Mouse (Mus musculus) brain, embryonic 14.5 days (tissue): Measurements from ENCODE around the gene Hnf1b. TPM values are rescaled to one million over a fixed set of nuclear protein-coding genes. Genes with fewer than 3 reads are reported as not detected.

Experiments used
- DNase-seq: peaks from one replicate; pipeline ENCODE4 v3.0.0-alpha.2; 2011; ENCODE audit warnings: low read depth
- CTCF ChIP-seq: fragments of 200-500 bp; IDR thresholded peaks from 2 replicates; pipeline ENCODE4 v1.5.1; 2012; ENCODE audit warnings: inconsistent platforms, mild to moderate bottlenecking, moderate library complexity, borderline replicate concordance; ENCODE audit not compliant: insufficient read depth, insufficient read length; ENCODE audit errors: extremely low read depth
- POLR2A ChIP-seq: fragments of 200-500 bp; IDR thresholded peaks from 2 replicates; pipeline ENCODE4 v1.6.1; 2012; ENCODE audit warnings: mild to moderate bottlenecking, inconsistent platforms, borderline replicate concordance; ENCODE audit not compliant: poor library complexity, insufficient read depth, insufficient read length, severe bottlenecking; ENCODE audit errors: extremely low read depth
- polyA plus RNA-seq: library from polyadenylated mRNA; depleted of rRNA; stranded (reverse); fragments of >200 nt; gene quantifications from 2 replicates; pipeline ENCODE4 v1.2.3, GENCODE M21; 2012

Hnf1b gene
- polyA plus RNA-seq, 1 experiment: 0.19 TPM

- DNase-seq: peak; percentile 28
- TF ChIP-seq CTCF (no peak), POLR2A (no peak)
Measured at GRCm38 (mm10) chr11:83867571-83867970, 17.7 kb downstream of the Hnf1b start.

DNA sequence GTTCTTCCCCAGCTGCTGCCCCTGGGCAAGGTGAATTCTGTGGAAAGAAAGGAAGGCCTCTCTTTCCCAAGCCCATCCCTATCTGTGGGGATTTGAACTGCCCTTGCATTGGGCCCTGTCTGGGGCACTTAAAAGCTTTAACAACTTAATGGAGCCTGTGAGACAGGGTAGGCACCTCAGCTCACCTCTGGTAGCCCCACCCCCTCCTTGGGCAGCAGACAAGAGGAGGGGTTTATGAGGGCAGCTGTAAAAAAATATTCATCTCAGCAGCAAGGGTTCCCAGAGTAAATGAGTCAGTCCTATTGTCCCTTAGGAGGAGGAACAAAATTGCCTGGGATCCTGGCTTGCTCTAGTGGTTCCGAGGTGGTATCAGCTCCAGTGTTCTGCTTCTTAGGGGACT, 19.3 kb downstream of the Hnf1b start:
- DNase-seq: no peak
- TF ChIP-seq CTCF (no peak), POLR2A (no peak)

GRCm38 (mm10) chr11:83869686-83870085, 19.8 kb downstream of the Hnf1b start:
- TF ChIP-seq POLR2A (no peak), CTCF (no peak)

DNA sequence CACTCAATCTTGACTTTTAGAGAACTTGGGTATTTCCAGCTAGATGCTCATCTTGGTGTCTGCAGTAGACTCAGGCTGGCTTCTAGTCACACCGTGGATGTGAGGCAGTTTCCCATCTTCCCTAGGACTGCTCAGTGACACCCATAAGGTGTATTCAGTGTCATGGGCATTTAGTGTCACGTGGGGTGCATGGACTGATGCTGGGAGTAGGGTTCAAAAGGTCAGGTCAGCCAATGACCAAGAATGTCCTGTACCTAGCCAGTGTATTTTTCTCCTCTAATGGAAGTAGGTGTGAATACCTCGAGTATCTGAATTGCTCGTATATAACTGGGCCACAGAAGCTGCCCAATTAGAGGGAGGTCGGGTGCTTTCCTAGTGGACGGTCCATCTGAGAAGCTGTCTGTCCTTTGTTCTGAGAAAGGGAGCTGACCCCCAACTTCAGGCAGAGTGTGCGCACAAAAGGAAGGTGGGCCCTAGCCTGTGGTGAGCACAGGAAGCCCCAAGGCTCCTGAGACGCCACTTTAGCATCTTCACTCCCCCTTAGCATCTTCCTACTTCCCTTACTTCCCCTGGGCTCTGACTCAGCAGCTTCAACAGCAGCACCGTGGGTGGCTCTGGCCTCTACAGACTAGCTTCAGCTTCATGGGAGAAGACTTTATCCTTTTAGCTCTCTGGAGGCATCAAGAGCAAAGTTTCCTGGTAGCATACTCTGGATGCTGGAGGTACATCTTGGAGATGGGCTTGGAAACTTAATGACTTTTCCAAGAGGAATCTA, 22.1 kb downstream of the Hnf1b start:
- TF ChIP-seq POLR2A (no peak), CTCF (no peak)
- DNase-seq: no peak

More at GRCm38 (mm10) chr11:83869686-83870085, 19.8 kb downstream of the Hnf1b start:
- no peak for DNase-seq

DNA sequence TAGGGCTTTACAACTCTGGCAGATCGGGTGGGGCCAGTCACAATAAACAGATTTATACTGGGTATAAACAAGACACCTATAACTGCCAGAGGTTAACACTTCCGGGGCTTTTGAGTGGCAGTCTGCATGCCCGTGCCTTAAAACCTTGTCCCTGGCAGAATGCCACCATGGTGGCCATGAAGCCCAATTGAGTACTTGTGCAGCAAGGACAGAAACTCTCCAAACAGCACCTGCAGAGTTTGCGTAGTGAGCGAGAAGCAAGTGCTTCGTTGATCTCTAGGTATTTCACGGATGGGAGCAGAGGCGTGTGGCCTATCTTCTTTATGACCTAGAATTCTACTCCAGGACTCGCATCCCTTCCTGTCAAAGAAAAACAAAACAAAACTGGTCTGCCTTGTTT, 23.6 kb downstream of the Hnf1b start:
- no peak for TF ChIP-seq CTCF
- no peak for TF ChIP-seq POLR2A
- no peak for DNase-seq

GRCm38 (mm10) chr11:83876630-83877029, 26.8 kb downstream of the Hnf1b start:
- TF ChIP-seq CTCF (no peak), POLR2A (no peak)
- no peak for DNase-seq

DNA sequence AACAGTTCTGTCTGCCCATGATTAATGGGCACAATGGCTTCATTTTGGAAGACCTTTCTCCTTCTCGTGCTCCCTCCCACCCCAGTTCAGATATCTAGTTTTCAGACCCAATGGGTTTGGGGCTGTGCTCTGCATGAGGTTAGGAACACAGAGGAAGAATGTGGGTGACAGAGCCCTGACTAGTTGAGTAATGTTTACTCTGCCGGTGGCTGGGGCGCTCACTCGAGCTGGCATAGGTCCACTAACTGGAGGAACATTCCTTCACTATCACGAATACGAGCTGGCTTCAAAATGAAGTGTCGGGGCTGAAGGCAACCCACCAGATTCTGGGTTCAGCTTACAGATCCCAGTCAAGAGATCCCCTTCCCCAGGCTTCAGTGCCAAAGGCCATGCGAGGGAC, 27.9 kb downstream of the Hnf1b start:
- no peak for DNase-seq
- TF ChIP-seq CTCF (no peak), POLR2A (no peak)

GRCm38 (mm10) chr11:83878417-83878952, 28.6 kb downstream of the Hnf1b start:
- DNase-seq: no peak
- TF ChIP-seq CTCF (no peak), POLR2A (no peak)

DNA sequence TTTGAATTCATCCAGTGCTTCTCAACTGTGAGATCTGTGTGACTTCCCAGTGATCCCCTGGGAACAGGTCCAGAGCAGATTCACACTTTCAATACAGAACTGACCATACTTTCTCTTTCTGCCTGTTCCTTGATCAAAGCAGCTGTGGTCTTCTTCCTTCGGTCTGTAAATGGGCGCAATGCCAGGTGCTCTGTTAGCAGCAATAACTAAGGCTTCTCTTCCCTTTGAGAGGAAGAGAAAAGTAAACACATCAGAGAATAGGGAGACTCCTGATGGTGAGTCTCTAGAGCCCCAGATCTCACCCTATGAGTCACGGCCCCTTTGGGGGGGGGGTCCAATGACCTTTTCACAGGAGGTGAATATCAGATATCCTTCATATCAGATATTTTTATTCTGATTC, 29.3 kb downstream of the Hnf1b start:
- peak; percentile 11 for DNase-seq
- TF ChIP-seq POLR2A: no peak
- no peak for TF ChIP-seq CTCF

GRCm38 (mm10) chr11:83881438-83881837, 31.6 kb downstream of the Hnf1b start:
- TF ChIP-seq CTCF (no peak), POLR2A (no peak)
- DNase-seq: no peak

- TF ChIP-seq POLR2A (no peak), CTCF (no peak)
- DNase-seq: peak; percentile 59
Measured at GRCm38 (mm10) chr11:83882552-83882951, 32.7 kb downstream of the Hnf1b start.

DNA sequence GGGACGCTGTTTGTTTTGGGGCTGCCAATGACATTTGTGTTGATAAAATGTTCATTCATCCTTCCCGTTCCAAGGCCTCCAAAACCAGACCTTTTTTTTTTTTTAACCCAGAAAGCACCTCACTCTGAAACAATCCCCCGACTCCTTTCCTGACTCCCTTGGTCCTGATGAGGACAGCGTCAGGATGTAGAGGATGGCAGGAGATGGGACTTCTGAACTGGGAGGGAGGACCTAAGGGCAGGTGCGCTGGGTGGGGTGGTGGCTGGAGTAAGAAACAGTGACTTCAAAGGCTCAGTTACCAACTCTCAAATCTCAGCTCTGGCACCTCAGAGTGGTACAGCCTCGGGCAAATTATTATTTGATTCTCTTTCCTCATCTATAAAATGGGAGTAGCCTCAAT, 33.2 kb downstream of the Hnf1b start:
- TF ChIP-seq POLR2A (no peak), CTCF (no peak)
- DNase-seq: no peak

DNA sequence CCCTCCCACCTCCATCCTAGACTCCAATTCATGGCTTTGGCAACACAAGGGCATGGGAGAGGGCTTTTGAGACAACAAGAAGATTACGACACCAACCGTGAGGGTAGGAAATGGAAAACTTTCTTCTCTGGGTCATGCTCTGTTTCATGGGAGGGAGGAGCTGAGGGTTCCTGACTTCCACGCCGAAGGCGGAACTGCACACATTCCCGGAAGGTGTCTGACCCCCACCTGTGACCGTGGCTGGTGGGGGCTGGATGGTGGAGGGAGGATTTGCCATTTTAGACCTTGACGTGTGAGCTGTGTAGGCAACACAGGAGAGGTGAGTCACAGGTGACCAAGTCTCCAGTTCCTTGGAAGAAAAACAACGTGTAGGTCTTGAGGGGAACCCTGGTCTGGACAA, 33.9 kb downstream of the Hnf1b start:
- no peak for DNase-seq
- TF ChIP-seq CTCF (no peak), POLR2A (no peak)

GRCm38 (mm10) chr11:83885175-83885574, 35.3 kb downstream of the Hnf1b start:
- DNase-seq: no peak
- TF ChIP-seq POLR2A: no peak
- no peak for TF ChIP-seq CTCF
